Comparison of ENCODE assay signal across 30 mouse cellular contexts in genomic region chr2:39377264-39377663, GRCm38 (mm10).
"Had no signal": no experiment of that assay in that cellular context is flagged by ENCODE, and none has a peak within 500 bp of the region (broad histone marks: within the 10 kb centered on the region; RNA-seq: fewer than 3 reads in every experiment).

No protein-coding gene starts in this region.

- H3K27ac ChIP-seq: left cerebral cortex, adult 2 months; limb, embryonic 10.5 days; limb, embryonic 12.5 days; limb, embryonic 13.5 days; limb, embryonic 15.5 days; liver, embryonic 12.5 days; liver, embryonic 13.5 days; liver, embryonic 14.5 days; liver, embryonic 15.5 days; lung, embryonic 15.5 days; macrophage; midbrain, embryonic 10.5 days; midbrain, embryonic 12.5 days; midbrain, embryonic 13.5 days; midbrain, embryonic 15.5 days had no signal

- H3K4me1 ChIP-seq: limb, embryonic 10.5 days; limb, embryonic 12.5 days; limb, embryonic 13.5 days; limb, embryonic 15.5 days; liver, embryonic 12.5 days; liver, embryonic 13.5 days; liver, embryonic 15.5 days; lung, embryonic 15.5 days; midbrain, embryonic 10.5 days; midbrain, embryonic 12.5 days; midbrain, embryonic 13.5 days; midbrain, embryonic 15.5 days had no signal

- ATAC-seq: liver, embryonic 12.5 days; liver, postnatal 0 days; lung, postnatal 0 days; midbrain, embryonic 13.5 days; midbrain, embryonic 15.5 days; midbrain, embryonic 16.5 days had no signal

- H3K4me3 ChIP-seq: left cerebral cortex, adult 2 months; limb, embryonic 10.5 days; limb, embryonic 12.5 days; limb, embryonic 13.5 days; limb, embryonic 15.5 days; liver, embryonic 12.5 days; liver, embryonic 13.5 days; liver, embryonic 15.5 days; lung, embryonic 15.5 days; megakaryocyte, embryonic 14.5 days; midbrain, embryonic 10.5 days; midbrain, embryonic 12.5 days; midbrain, embryonic 13.5 days; midbrain, embryonic 15.5 days had no signal

- H3K9me3 ChIP-seq: limb, embryonic 10.5 days; limb, embryonic 12.5 days; limb, embryonic 13.5 days; limb, embryonic 15.5 days; liver, embryonic 12.5 days; liver, embryonic 13.5 days; liver, embryonic 15.5 days; lung, embryonic 15.5 days; midbrain, embryonic 10.5 days; midbrain, embryonic 12.5 days; midbrain, embryonic 13.5 days; midbrain, embryonic 15.5 days had no signal

- DNase-seq: left cerebral cortex, postnatal 4 days; liver; liver, embryonic 13.5 days; liver, postnatal 0 days; lung, adult 18-20 months; lung, adult 2 months; lung, embryonic 14.5 days; lung, postnatal 10 days; lung, postnatal 14 days; lung, postnatal 36 days; midbrain, embryonic 14.5 days had no signal

- H3K36me3 ChIP-seq: limb, embryonic 10.5 days; limb, embryonic 12.5 days; limb, embryonic 13.5 days; limb, embryonic 15.5 days; liver, embryonic 12.5 days; liver, embryonic 13.5 days; liver, embryonic 15.5 days; lung, embryonic 15.5 days; midbrain, embryonic 10.5 days; midbrain, embryonic 12.5 days; midbrain, embryonic 13.5 days; midbrain, embryonic 15.5 days had no signal

- H3K27me3 ChIP-seq: limb, embryonic 12.5 days; limb, embryonic 13.5 days; limb, embryonic 15.5 days; liver, embryonic 12.5 days; liver, embryonic 13.5 days; liver, embryonic 15.5 days; lung, embryonic 15.5 days; midbrain, embryonic 12.5 days; midbrain, embryonic 13.5 days; midbrain, embryonic 15.5 days had no signal

- H3K4me2 ChIP-seq: limb, embryonic 12.5 days; limb, embryonic 13.5 days; limb, embryonic 15.5 days; liver, embryonic 11.5 days; liver, embryonic 12.5 days; liver, embryonic 13.5 days; liver, embryonic 15.5 days; lung, embryonic 14.5 days; lung, embryonic 15.5 days; midbrain, embryonic 11.5 days; midbrain, embryonic 12.5 days; midbrain, embryonic 13.5 days; midbrain, embryonic 15.5 days had no signal

- H3K9ac ChIP-seq: limb, embryonic 12.5 days; limb, embryonic 13.5 days; limb, embryonic 15.5 days; liver, embryonic 12.5 days; liver, embryonic 13.5 days; liver, embryonic 14.5 days; liver, embryonic 15.5 days; liver, postnatal 0 days; lung, embryonic 14.5 days; lung, embryonic 15.5 days; midbrain, embryonic 12.5 days; midbrain, embryonic 13.5 days; midbrain, embryonic 15.5 days had no signal
